Mouse (Mus musculus): ENCODE measurements at regions not wholly inside any gene's neighbourhood (a gene's known extent, or its start where the extent isn't known, plus 50 kb on each side); places are given as distances from the start of the nearest gene placed in this dataset.
A peak's percentile ranks its signal among the peaks of the same experiment; 100 is the strongest.

DNA sequence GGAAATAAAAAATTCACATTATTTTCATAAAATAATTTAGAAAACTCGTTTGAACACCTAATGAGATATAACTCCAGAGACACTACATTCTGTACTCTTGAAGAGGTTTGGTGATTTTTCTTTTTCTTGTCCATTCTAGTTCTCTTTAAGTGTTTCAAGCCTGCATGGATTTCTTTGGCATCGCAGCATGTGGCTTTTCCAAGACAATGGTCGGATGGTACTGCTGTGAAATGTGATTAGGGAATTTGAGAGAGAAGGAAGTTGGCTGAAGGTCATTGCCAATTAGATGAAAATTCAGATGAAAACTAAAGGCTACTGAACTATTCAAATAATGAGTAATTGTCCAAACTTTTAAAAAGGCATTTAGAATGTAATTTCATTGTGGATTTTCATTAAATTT is 572.2 kb downstream of the Phex start:
- Histone ChIP-seq H3K4me2 (ENCODE audit: low read length) (no peak overlapping the region), H3K4me1 (ENCODE audit: control insufficient read depth, insufficient read depth, low read length) (no peaks in the 10 kb centered on the region), H3K4me3 (replicated peaks; ENCODE audit: low read depth, low read length) (no peak overlapping the region), H3K27ac (replicated peaks; ENCODE audit: low read depth, low read length) (no peak overlapping the region), H3K9me3 (ENCODE audit: control insufficient read depth, low read length) (no peaks in the 10 kb centered on the region), H3K36me3 (ENCODE audit: control insufficient read depth, insufficient read depth, low read length) (no peaks in the 10 kb centered on the region), H3K9ac (replicated peaks; ENCODE audit: low read length) (no peak overlapping the region), H3K27me3 (ENCODE audit: control insufficient read depth, insufficient read depth, low read length) (no peaks in the 10 kb centered on the region)
- no peak for ATAC-seq (ENCODE audit: low FRiP score, low TSS enrichment)
- WGBS, result 20% methylated on average over 3 of the region's 3 CpGs
- DNase-seq, result peak; percentile 0

DNA sequence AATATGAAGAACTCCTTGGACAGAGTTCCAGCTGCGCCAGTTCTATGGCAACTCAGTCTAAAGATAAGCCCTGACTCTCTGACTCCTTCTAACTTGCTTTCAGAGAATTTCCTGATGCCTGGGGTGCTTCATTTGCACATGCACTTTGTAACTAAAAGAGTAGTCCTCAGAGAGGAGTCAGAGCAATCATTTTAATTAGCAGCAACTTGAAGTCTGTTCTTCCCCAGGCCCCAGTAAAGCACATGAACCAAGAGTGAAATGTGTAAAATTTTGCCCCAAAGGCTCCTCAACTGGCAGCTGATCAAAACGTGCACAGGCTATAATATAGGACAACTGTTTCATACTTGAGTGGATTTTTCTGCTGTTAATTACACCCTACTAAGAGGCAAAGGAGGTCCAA is 573.8 kb downstream of the Phex start:
- 29% methylated on average over 2 of the region's 2 CpGs for WGBS
- Histone ChIP-seq H3K36me3 (ENCODE audit: control insufficient read depth, insufficient read depth, low read length) (no peaks in the 10 kb centered on the region), H3K4me2 (ENCODE audit: low read length) (no peak overlapping the region), H3K4me3 (replicated peaks; ENCODE audit: low read depth, low read length) (no peak overlapping the region), H3K4me1 (ENCODE audit: control insufficient read depth, insufficient read depth, low read length) (no peaks in the 10 kb centered on the region), H3K27ac (replicated peaks; ENCODE audit: low read depth, low read length) (no peak overlapping the region), H3K9ac (replicated peaks; ENCODE audit: low read length) (no peak overlapping the region), H3K27me3 (ENCODE audit: control insufficient read depth, insufficient read depth, low read length) (no peaks in the 10 kb centered on the region), H3K9me3 (ENCODE audit: control insufficient read depth, low read length) (no peaks in the 10 kb centered on the region)
- ATAC-seq (ENCODE audit: low FRiP score, low TSS enrichment) (no peak), DNase-seq (peak; percentile 18)

DNA sequence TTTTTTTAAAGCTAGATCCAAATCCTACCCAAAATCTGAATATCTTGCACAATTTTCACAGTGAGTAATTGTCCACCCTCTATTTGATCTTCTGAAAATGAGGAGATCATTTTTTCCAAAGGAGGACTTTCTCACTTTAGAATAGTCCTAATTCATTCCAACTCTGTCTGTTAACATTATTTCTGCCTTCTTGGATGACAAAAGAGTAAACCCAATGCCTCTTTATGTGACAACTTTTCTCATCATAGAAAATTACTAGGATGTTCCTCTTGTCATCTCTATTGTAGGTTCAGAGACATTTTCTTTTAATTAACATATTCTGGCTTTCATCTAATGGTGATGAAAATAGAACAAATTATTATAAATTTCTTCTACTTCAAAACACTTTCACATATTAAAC is 582.9 kb downstream of the Phex start:
- Histone ChIP-seq H3K27ac (replicated peaks; ENCODE audit: low read depth, low read length) (no peak overlapping the region), H3K9me3 (ENCODE audit: control insufficient read depth, low read length) (no peaks in the 10 kb centered on the region), H3K27me3 (ENCODE audit: control insufficient read depth, insufficient read depth, low read length) (no peaks in the 10 kb centered on the region), H3K36me3 (ENCODE audit: control insufficient read depth, insufficient read depth, low read length) (no peaks in the 10 kb centered on the region), H3K4me1 (ENCODE audit: control insufficient read depth, insufficient read depth, low read length) (no peaks in the 10 kb centered on the region), H3K4me3 (replicated peaks; ENCODE audit: low read depth, low read length) (no peak overlapping the region), H3K9ac (replicated peaks; ENCODE audit: low read length) (no peak overlapping the region), H3K4me2 (ENCODE audit: low read length) (no peak overlapping the region)
- ATAC-seq (ENCODE audit: low FRiP score, low TSS enrichment) (no peak), DNase-seq (no peak)

DNA sequence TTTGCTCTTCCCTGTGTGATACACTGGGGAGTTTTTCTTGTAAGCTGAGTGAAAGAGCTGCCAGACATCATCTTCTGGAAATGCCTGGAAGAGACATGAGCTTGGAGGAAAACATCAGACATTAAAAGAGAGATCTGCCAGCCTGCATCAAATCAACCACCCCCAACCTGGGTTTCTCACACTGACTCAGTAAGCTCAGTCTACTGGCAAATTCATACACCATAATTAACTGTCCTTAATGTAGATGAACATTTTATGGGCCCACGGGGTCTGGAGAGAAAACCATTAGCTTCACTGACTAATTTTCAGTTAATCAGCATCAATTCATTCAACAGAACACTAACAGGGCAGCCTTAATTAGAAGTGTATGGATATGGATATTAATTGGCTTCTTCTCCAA is 608.3 kb downstream of the Phex start:
- DNase-seq (peak; percentile 19), ATAC-seq (ENCODE audit: low FRiP score, low TSS enrichment) (no peak)
- Histone ChIP-seq H3K9ac (replicated peaks; ENCODE audit: low read length) (no peak overlapping the region), H3K27ac (replicated peaks; ENCODE audit: low read depth, low read length) (no peak overlapping the region), H3K36me3 (ENCODE audit: control insufficient read depth, insufficient read depth, low read length) (no peaks in the 10 kb centered on the region), H3K4me2 (ENCODE audit: low read length) (no peak overlapping the region), H3K27me3 (ENCODE audit: control insufficient read depth, insufficient read depth, low read length) (no peaks in the 10 kb centered on the region), H3K9me3 (ENCODE audit: control insufficient read depth, low read length) (no peaks in the 10 kb centered on the region), H3K4me1 (ENCODE audit: control insufficient read depth, insufficient read depth, low read length) (no peaks in the 10 kb centered on the region), H3K4me3 (replicated peaks; ENCODE audit: low read depth, low read length) (no peak overlapping the region)
- 57% methylated on average over 1 of the region's 1 CpGs for WGBS
